Mouse (Mus musculus) forebrain, postnatal 0 days (tissue): ENCODE data around the gene Ccdc185. TPM values are rescaled to one million over a fixed set of nuclear protein-coding genes. Genes with fewer than 3 reads are reported as not detected.
A peak's percentile ranks its signal among the peaks of the same experiment; 100 is the strongest.

ENCODE experiments used
- ATAC-seq: fragments of 200-750 bp; cut with Nextera tagmentation; 2 replicates; pipeline ENCODE4 v1.8.0; 2017; ENCODE audit warnings: mild to moderate bottlenecking, moderate library complexity
- DNase-seq: peaks from one replicate; pipeline ENCODE4 v3.0.0-alpha.2; 2015
- H3K27ac ChIP-seq: fragments of 300-500 bp; sonication (generic); 2 replicates; pipeline ENCODE4 v1.5.1; 2014; ENCODE audit warnings: low read depth, mild to moderate bottlenecking, antibody characterized with exemption, low read length, moderate library complexity, mixed read lengths
- H3K27me3 ChIP-seq: fragments of 300-500 bp; sonication (generic); 2 replicates; pipeline ENCODE4 v1.6.1; 2014; ENCODE audit warnings: mild to moderate bottlenecking, low read length, mixed read lengths; ENCODE audit not compliant: insufficient read depth
- H3K36me3 ChIP-seq: fragments of 300-500 bp; sonication (generic); 2 replicates; pipeline ENCODE4 v1.6.1; 2014; ENCODE audit warnings: mild to moderate bottlenecking, moderate library complexity; ENCODE audit not compliant: insufficient read depth
- H3K4me1 ChIP-seq: fragments of 300-500 bp; sonication (generic); 2 replicates; pipeline ENCODE4 v1.6.1; 2014; ENCODE audit warnings: antibody characterized with exemption; ENCODE audit not compliant: insufficient read depth
- H3K4me2 ChIP-seq: fragments of 300-500 bp; sonication (generic); 2 replicates; pipeline ENCODE4 v1.6.1; 2014; ENCODE audit warnings: low read depth, mild to moderate bottlenecking, moderate library complexity
- H3K4me3 ChIP-seq: fragments of 300-500 bp; sonication (generic); 2 replicates; pipeline ENCODE4 v1.5.1; 2014; ENCODE audit warnings: low read depth, low read length, mixed read lengths
- H3K9ac ChIP-seq: fragments of 300-500 bp; sonication (generic); 2 replicates; pipeline ENCODE4 v1.6.1; 2014; ENCODE audit warnings: mild to moderate bottlenecking
- H3K9me3 ChIP-seq: fragments of 300-500 bp; sonication (generic); 2 replicates; pipeline ENCODE4 v1.6.1; 2016; ENCODE audit warnings: low read length
- CTCF ChIP-seq: sonication (generic); IDR thresholded peaks from 2 replicates; pipeline ENCODE4 v1.5.1; 2016; ENCODE audit warnings: antibody characterized with exemption, control low read depth, low read depth
- WGBS: fragments of 180-500 bp; shearing (Covaris S2); extraction: QIAGEN DNeasy Blood & Tissue Kit; methylation state at CpG from one replicate; pipeline ENCODE4 v1.1.7; 2014; 5-methylcytosine and 5-hydroxymethylcytosine counted together
- polyA plus RNA-seq: library from polyadenylated mRNA; unstranded; fragments of >200 nt; fragmentation: Nextera tagmentation; extraction: Ambion mirVana; gene quantifications from 2 replicates; pipeline ENCODE4 v1.2.1, GENCODE M21; 2015
- total RNA-seq: library from RNA; depleted of rRNA; stranded (reverse); fragments of >200 nt; gene quantifications from 2 replicates; pipeline ENCODE4 v1.2.3, GENCODE M21; 2014; rRNA removed

The Ccdc185 gene
- total and polyA plus RNA-seq, 2 experiments from 2014 or later = not detected

DNA sequence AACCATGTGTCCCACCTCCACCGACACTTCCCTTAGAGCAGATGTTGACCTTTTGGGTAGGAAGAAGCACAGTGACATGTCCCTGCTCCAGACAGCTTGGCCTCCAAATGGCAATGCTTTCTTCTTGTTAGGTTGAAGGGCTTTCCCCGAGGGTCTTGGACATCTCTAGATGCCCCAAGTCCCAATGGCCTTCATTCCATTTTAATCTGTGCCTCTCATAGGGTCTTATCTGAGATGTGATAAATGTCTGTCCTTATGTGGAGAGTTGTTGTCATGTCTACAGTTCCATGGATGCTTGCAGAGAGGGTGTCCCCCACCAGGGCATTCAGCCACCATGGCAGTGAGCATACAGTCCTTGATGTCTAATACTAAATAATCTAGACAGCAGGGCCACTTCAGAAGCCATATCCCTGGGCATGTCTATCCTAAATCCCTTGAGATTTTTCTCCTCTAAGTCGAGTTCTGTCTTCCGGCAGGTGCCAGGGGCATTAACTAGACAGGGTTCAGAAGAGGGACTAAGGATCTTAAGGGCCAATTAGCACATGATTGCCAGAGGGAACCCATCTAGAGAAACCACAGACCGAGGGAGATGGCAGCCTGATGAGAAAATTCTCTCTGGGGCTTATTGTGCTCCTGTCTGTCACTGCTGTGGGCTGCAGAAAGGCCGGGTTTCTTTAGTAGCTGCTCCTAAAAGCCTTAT is 34.6 kb downstream of the Ccdc185 start:
- Histone ChIP-seq H3K27ac (no peak overlapping the region), H3K27me3 (no peaks in the 10 kb centered on the region), H3K4me2 (no peak overlapping the region), H3K4me3 (no peak overlapping the region), H3K36me3 (no peaks in the 10 kb centered on the region), H3K4me1 (no peaks in the 10 kb centered on the region), H3K9ac (no peak overlapping the region), H3K9me3 (no peaks in the 10 kb centered on the region)
- 58% methylated on average over 6 of the region's 6 CpGs for WGBS
- ATAC-seq (no peak), DNase-seq (no peak)
- TF ChIP-seq CTCF = no peak

DNA sequence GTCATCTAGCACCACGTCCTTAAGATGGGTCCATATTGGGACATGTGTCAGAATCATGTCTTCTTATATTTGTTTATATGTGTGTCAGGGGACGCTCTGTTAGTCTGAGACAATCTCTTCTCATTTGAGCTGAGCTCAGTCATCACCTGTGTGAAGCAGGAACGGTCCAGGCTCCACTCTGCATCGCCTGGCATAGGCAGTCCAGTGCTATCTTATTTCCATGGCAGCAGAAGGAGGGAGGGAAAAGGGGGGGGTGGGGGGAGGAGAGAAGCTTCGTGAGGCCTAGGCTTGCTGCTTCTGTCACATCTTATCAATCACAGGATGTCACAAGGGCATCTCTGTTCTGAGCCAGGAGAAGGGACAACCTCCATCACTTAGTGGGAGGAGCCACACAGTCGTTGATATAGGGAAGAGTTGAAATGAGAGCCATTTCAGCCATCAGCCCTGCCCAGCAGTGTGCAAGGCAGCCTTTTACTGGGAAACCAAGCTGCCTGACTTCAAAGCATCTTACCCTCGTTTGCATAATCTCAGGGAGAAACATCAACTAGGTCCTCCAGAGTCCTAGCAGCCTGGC is 37.5 kb downstream of the Ccdc185 start:
- Histone ChIP-seq H3K36me3 (no peaks in the 10 kb centered on the region), H3K4me1 (no peaks in the 10 kb centered on the region), H3K4me3 (no peak overlapping the region), H3K27ac (no peak overlapping the region), H3K27me3 (no peaks in the 10 kb centered on the region), H3K4me2 (no peak overlapping the region), H3K9me3 (peaks cover 4% of the 10 kb centered on the region; the same call in 1 of the 2 replicates), H3K9ac (no peak overlapping the region)
- TF ChIP-seq CTCF = no peak
- WGBS = 41% methylated on average over 7 of the region's 7 CpGs
- ATAC-seq (peak; percentile 40), DNase-seq (no peak)

DNA sequence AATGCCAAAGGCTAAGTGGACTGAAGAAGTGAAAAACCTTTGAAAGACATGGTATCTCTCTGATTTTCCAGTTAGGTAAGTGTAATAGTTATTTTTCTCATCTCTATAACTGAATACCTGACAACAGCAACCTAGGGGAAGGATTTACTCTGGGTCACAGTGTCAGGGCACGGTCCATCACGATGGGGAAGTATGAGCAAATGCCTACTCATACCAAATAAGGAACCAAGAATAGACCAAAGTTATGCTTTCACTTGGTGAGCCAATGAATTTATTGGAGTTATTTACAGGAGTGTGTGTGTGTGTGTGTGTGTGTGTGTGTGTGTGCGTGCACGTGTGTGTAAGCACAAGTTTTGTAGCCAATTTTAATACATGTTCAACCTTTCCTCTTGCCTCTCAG is 41.5 kb downstream of the Ccdc185 start:
- Histone ChIP-seq H3K4me2 (no peak overlapping the region), H3K9me3 (peaks cover 4% of the 10 kb centered on the region; the same call in 1 of the 2 replicates), H3K27ac (no peak overlapping the region), H3K9ac (no peak overlapping the region), H3K27me3 (no peaks in the 10 kb centered on the region), H3K36me3 (no peaks in the 10 kb centered on the region), H3K4me3 (no peak overlapping the region), H3K4me1 (no peaks in the 10 kb centered on the region)
- no peak for ATAC-seq
- no peak for TF ChIP-seq CTCF
- 97% methylated on average over 4 of the region's 4 CpGs for WGBS
- DNase-seq = no peak

DNA sequence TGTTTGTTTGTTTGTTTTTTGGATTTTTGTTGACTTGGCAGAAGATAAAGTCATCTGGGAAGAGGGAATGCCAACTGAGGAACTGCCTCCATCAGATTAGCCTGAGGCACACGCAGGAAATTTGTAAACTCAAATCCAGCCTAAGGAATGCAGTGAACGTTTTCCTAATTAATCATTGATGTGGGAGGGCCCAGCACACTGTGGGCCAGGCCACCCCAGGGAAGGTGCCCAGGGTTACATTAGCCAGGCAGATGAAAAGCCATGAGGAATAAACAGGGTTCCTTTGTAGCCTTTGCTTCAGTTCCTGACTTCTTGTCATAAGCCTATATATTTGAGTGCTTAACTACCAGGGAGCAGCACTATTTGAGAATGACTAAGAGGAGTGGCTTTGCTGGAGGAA is 44.1 kb downstream of the Ccdc185 start:
- no peak overlapping the region for H3K27ac ChIP-seq
- WGBS = 44% methylated on average over 2 of the region's 2 CpGs
- H3K4me2 ChIP-seq = no peak overlapping the region
- H3K4me3 ChIP-seq = no peak overlapping the region
- no peaks in the 10 kb centered on the region for H3K4me1 ChIP-seq
- H3K9me3 ChIP-seq = peaks cover 4% of the 10 kb centered on the region; the same call in 1 of the 2 replicates
- TF ChIP-seq CTCF = no peak
- ATAC-seq = no peak
- H3K27me3 ChIP-seq = no peaks in the 10 kb centered on the region
- H3K36me3 ChIP-seq = no peaks in the 10 kb centered on the region
- no peak overlapping the region for H3K9ac ChIP-seq
- no peak for DNase-seq

DNA sequence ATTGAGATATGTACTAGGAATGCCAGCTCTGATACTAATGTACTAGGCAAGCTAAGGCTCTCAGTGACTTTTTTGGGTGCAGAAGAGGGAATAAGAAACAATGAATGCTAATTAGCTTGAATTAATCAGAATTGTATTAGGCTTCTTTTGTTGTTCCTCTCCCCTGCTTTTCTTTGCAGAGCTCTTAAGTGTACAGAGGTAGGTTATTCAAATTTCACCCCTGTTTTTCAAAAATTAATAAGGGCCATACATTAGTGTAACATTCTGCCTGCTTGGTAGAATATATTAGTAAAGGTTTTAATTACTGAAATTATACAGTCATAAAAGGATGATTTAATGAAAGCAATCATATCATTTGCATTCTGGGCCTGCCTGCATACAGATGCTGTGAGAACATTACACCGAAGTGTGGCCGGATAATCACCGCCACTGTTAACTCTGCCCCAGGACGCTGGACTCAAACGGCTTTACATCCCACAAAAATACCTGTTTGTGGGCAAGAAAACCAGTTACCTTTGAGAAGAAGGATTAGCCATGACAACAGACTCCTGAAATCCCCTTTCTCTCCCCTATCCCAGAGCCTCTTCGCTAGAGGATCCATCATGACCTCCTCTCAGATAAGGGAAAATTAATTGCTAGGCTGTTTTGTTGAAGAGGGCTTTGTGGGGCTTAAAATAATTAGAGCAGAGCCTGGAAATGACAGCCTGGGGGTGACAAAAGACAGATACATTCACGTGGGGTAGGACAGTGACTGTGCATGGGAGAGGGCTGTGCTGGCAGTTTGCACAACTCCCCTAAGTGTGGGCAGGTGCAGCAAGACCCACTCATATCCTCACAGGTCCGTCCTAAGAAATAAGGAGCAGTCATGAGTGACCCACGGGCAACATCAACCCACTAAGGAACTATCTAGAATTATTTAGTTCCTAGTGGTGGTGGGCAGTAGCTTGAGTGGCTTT is 49.3 kb downstream of the Ccdc185 start:
- 34% methylated on average over 9 of the region's 9 CpGs for WGBS
- no peak for TF ChIP-seq CTCF
- no peak overlapping the region for H3K4me3 ChIP-seq
- H3K27ac ChIP-seq = no peak overlapping the region
- ATAC-seq (peak; percentile 83; the same call in 1 of the 2 replicates), DNase-seq (no peak)
- no peaks in the 10 kb centered on the region for H3K36me3 ChIP-seq
- no peak overlapping the region for H3K9ac ChIP-seq
- no peaks in the 10 kb centered on the region for H3K27me3 ChIP-seq
- no peaks in the 10 kb centered on the region for H3K9me3 ChIP-seq
- no peaks in the 10 kb centered on the region for H3K4me1 ChIP-seq
- H3K4me2 ChIP-seq = no peak overlapping the region

Other genes starting within 250 kb of the Ccdc185 start
- gene Capn2, start 231.6 kb downstream of the Ccdc185 start, total RNA-seq = 73.6 and 76.3 TPM in 2 replicates
- gene Capn2, start 231.6 kb downstream of the Ccdc185 start, polyA plus RNA-seq = 52.2 and 67.5 TPM in 2 replicates
- gene Capn8, start 184.2 kb downstream of the Ccdc185 start, total RNA-seq = not detected in 2 replicates
- 0.12 TPM in 1 of 2 replicates, not detected in the other for gene Capn8, start 184.2 kb downstream of the Ccdc185 start, polyA plus RNA-seq
- 33.7 and 55.4 TPM in 2 replicates for gene Susd4, start 14.7 kb upstream of the Ccdc185 start, total RNA-seq
- 45.1 and 65.4 TPM in 2 replicates for gene Susd4, start 14.7 kb upstream of the Ccdc185 start, polyA plus RNA-seq
- gene Tlr5, start 205.6 kb upstream of the Ccdc185 start, total RNA-seq = 0.38 and 0.76 TPM in 2 replicates
- 0.18 and 0.21 TPM in 2 replicates for gene Tlr5, start 205.6 kb upstream of the Ccdc185 start, polyA plus RNA-seq